ENCODE assay signal across 19 mouse cellular contexts in the genomic region with DNA sequence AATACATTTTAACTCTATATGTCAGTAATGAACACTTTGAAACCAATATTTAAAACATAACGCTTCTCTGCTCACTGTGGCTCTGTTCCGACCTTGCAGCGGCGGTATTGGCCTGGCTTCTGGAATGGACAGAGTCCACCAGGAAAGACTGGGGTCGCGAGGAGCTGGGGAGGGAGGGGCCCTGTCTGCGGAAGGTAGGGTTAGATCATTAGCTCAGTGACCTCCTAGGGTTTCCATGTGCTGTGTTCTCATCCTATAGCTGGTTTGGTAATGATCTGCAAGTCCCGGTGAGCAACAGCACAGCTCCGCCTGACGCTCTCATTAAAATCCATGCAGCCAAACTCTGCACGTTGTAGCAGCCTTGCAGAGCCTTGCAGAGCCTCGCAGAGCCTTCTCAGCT. TPM values are rescaled to one million over a fixed set of nuclear protein-coding genes. Genes with fewer than 3 reads are reported as not detected.
A peak's percentile ranks its signal among the peaks of the same experiment; 100 is the strongest.
DNase-seq lines count a peak whose midpoint lies in the region; ATAC-seq and TF ChIP-seq lines count a peak whose summit lies in the region.
"Had no signal": no experiment of that assay in that cellular context is flagged by ENCODE, and none has a peak within 500 bp of the region (broad histone marks: within the 10 kb centered on the region; RNA-seq: fewer than 3 reads in every experiment).

No protein-coding gene starts in this region.

- WGBS in kidney, embryonic 16.5 days: 69% methylated on average over 12 of the region's 12 CpGs
- 70% methylated on average over 12 of the region's 12 CpGs for WGBS in lung, embryonic 15.5 days

- no peak overlapping the region for H3K4me2 ChIP-seq in kidney, embryonic 16.5 days (replicated peaks; ENCODE audit: low read depth, low read length)
- no peak overlapping the region for H3K4me2 ChIP-seq in lung, embryonic 15.5 days
- H3K4me2 ChIP-seq: embryonic facial prominence, embryonic 13.5 days; forebrain, embryonic 12.5 days; heart, embryonic 12.5 days had no signal

- H3K36me3 ChIP-seq in kidney, embryonic 16.5 days (ENCODE audit: insufficient read depth, low read length): no peaks in the 10 kb centered on the region
- H3K36me3 ChIP-seq in lung, embryonic 15.5 days: no peaks in the 10 kb centered on the region
- no peaks in the 10 kb centered on the region for H3K36me3 ChIP-seq in ES-Bruce4 (ENCODE audit: control insufficient read depth, insufficient read depth, low read length, poor library complexity, severe bottlenecking)
- H3K36me3 ChIP-seq: embryonic facial prominence, embryonic 13.5 days; forebrain, embryonic 12.5 days; heart, embryonic 12.5 days; hindbrain, embryonic 10.5 days had no signal

- peak; percentile 60 for ATAC-seq in kidney, embryonic 16.5 days (ENCODE audit: low FRiP score, low TSS enrichment)
- ATAC-seq in lung, embryonic 15.5 days (ENCODE audit: borderline replicate concordance, extremely low read depth, low FRiP score, low TSS enrichment): no peak
- ATAC-seq: forebrain, embryonic 16.5 days had no signal

- H3K4me3 ChIP-seq in kidney, embryonic 16.5 days (ENCODE audit: low read length): no peak overlapping the region
- H3K4me3 ChIP-seq in lung, embryonic 15.5 days: no peak overlapping the region
- 0 out of 2 replicates have a peak overlapping the region, but pooled peaks have one; percentile 17 for H3K4me3 ChIP-seq in ES-Bruce4 (ENCODE audit: low read depth, low read length)
- H3K4me3 ChIP-seq: embryonic facial prominence, embryonic 13.5 days; forebrain, embryonic 12.5 days; heart, adult 2 months; heart, embryonic 12.5 days; hindbrain, embryonic 10.5 days had no signal

- peaks cover 2% of the 10 kb centered on the region; the same call in 1 of the 2 replicates for H3K4me1 ChIP-seq in kidney, embryonic 16.5 days (ENCODE audit: insufficient read depth, low read length)
- peaks cover 7% of the 10 kb centered on the region for H3K4me1 ChIP-seq in lung, embryonic 15.5 days
- H3K4me1 ChIP-seq in ES-Bruce4 (ENCODE audit: control insufficient read depth, insufficient read depth, low read length): no peaks in the 10 kb centered on the region
- H3K4me1 ChIP-seq: embryonic facial prominence, embryonic 13.5 days; forebrain, embryonic 12.5 days; heart, embryonic 12.5 days had no signal

- no peak overlapping the region for H3K27ac ChIP-seq in kidney, embryonic 16.5 days (ENCODE audit: low read length)
- H3K27ac ChIP-seq in lung, embryonic 15.5 days: peak overlapping the region; percentile 64; the same call in 1 of the 2 replicates
- no peak overlapping the region for H3K27ac ChIP-seq in ES-Bruce4 (ENCODE audit: insufficient read depth, low read length)
- H3K27ac ChIP-seq: embryonic facial prominence, embryonic 13.5 days; forebrain, embryonic 12.5 days; heart, adult 2 months; hindbrain, embryonic 10.5 days had no signal

- TF ChIP-seq EP300 in ES-Bruce4 (IDR thresholded peaks at IDR 0.05; ENCODE audit: insufficient read depth, low read depth, low read length): no peak

- no peak for DNase-seq in kidney, adult 18-20 months
- DNase-seq in lung, postnatal 4 days: no peak
- peak; percentile 81 for DNase-seq in yolk sac, embryonic 10.5 days (ENCODE audit: low spot score)
- DNase-seq: adrenal gland, adult 2 months; adrenal gland, postnatal 25 days; cerebellum, adult 18-20 months; cerebellum, adult 9-11 months; cerebellum, postnatal 36 days; gastrocnemius, postnatal 10 days; heart, adult 2 months had no signal

- H3K9ac ChIP-seq in kidney, embryonic 16.5 days (replicated peaks; ENCODE audit: low read length): no peak overlapping the region
- no peak overlapping the region for H3K9ac ChIP-seq in lung, embryonic 15.5 days
- H3K9ac ChIP-seq in ES-Bruce4 (ENCODE audit: low read depth, poor library complexity, severe bottlenecking): no peak overlapping the region
- H3K9ac ChIP-seq: embryonic facial prominence, embryonic 13.5 days; forebrain, embryonic 12.5 days; heart, embryonic 12.5 days had no signal

- no peaks in the 10 kb centered on the region for H3K27me3 ChIP-seq in kidney, embryonic 16.5 days (ENCODE audit: insufficient read depth, low read length)
- H3K27me3 ChIP-seq in lung, embryonic 15.5 days: no peaks in the 10 kb centered on the region
- H3K27me3 ChIP-seq in ES-Bruce4 (ENCODE audit: control insufficient read depth, insufficient read depth, low read length, poor library complexity, severe bottlenecking): no peaks in the 10 kb centered on the region
- H3K27me3 ChIP-seq: CH12.LX; forebrain, embryonic 12.5 days; heart, embryonic 12.5 days had no signal

- no peaks in the 10 kb centered on the region for H3K9me3 ChIP-seq in kidney, embryonic 16.5 days (ENCODE audit: low read length)
- H3K9me3 ChIP-seq in lung, embryonic 15.5 days: no peaks in the 10 kb centered on the region
- H3K9me3 ChIP-seq in ES-Bruce4 (replicated peaks; ENCODE audit: control insufficient read depth, insufficient read depth, low read length, poor library complexity, severe bottlenecking): no peaks in the 10 kb centered on the region
- H3K9me3 ChIP-seq: embryonic facial prominence, embryonic 13.5 days; forebrain, embryonic 12.5 days; heart, embryonic 12.5 days; hindbrain, embryonic 10.5 days had no signal

- TF ChIP-seq POLR2A in ES-Bruce4 (IDR thresholded peaks at IDR 0.05; ENCODE audit: insufficient read depth, low read length): no peak

- no peak for TF ChIP-seq CTCF in ES-Bruce4 (IDR thresholded peaks at IDR 0.05; ENCODE audit: low read depth, low read length)

RNA-seq across cellular contexts. Expression of a gene that starts 32.0 kb away (rescaled TPM):
- 12.2 and 13.3 TPM in 2 replicates for polyA plus RNA-seq in kidney, embryonic 16.5 days (2015; fragmentation: Nextera tagmentation; extraction: Ambion mirVana)
- polyA plus RNA-seq in lung, embryonic 15.5 days (2015; fragmentation: Nextera tagmentation; extraction: Ambion mirVana): 14.1 and 14.3 TPM in 2 replicates
- 64.9 and 65.2 TPM in 2 replicates for polyA plus RNA-seq in ES-Bruce4 (2011; ENCODE audit: insufficient read depth, insufficient read length, low read depth, missing spikeins)
